Mouse (Mus musculus) bone marrow, adult 2 months (tissue): ENCODE data around the gene Chac2.

Experiments used
- CTCF ChIP-seq: fragments of 200-500 bp; IDR thresholded peaks from 2 replicates; pipeline ENCODE4 v1.5.1; 2011; ENCODE audit warnings: low read length, control low read depth; ENCODE audit not compliant: control insufficient read depth, insufficient read depth
- POLR2A ChIP-seq: fragments of 200-500 bp; IDR thresholded peaks from 2 replicates; pipeline ENCODE4 v1.6.1; 2011; ENCODE audit warnings: low read depth, mild to moderate bottlenecking, control low read depth, low read length, borderline replicate concordance; ENCODE audit not compliant: control insufficient read depth

GRCm38 (mm10) chr11:30943522-30943921 lies 42.6 kb downstream of the Chac2 start:
- TF ChIP-seq CTCF (no peak), POLR2A (no peak)
